Mouse (Mus musculus) neural tube, embryonic 15.5 days (tissue): ENCODE data around the gene Mecr. TPM values are rescaled to one million over a fixed set of nuclear protein-coding genes. Genes with fewer than 3 reads are reported as not detected.

Source experiments
- ATAC-seq: fragments of 200-750 bp; cut with Nextera tagmentation; 2 replicates; pipeline ENCODE4 v1.8.0; 2017; ENCODE audit warnings: mild to moderate bottlenecking, moderate TSS enrichment, moderate library complexity; ENCODE audit not compliant: low FRiP score
- H3K27ac ChIP-seq: fragments of 300-500 bp; sonication (generic); replicated peaks from 2 replicates; pipeline ENCODE4 v1.5.1; 2015; ENCODE audit warnings: mild to moderate bottlenecking, inconsistent platforms
- H3K27me3 ChIP-seq: fragments of 300-500 bp; sonication (generic); replicated peaks from 2 replicates; pipeline ENCODE4 v1.6.1; 2015; ENCODE audit warnings: inconsistent platforms
- H3K36me3 ChIP-seq: fragments of 300-500 bp; sonication (generic); 2 replicates; pipeline ENCODE4 v1.6.1; 2015; ENCODE audit warnings: inconsistent platforms
- H3K4me1 ChIP-seq: fragments of 300-500 bp; sonication (generic); 2 replicates; pipeline ENCODE4 v1.6.1; 2015; ENCODE audit warnings: inconsistent platforms
- H3K4me2 ChIP-seq: fragments of 300-500 bp; sonication (generic); 2 replicates; pipeline ENCODE4 v1.6.1; 2015; ENCODE audit warnings: inconsistent platforms, mild to moderate bottlenecking, moderate library complexity
- H3K4me3 ChIP-seq: fragments of 300-500 bp; sonication (generic); replicated peaks from 2 replicates; pipeline ENCODE4 v1.5.1; 2015; ENCODE audit warnings: mild to moderate bottlenecking, inconsistent platforms
- H3K9ac ChIP-seq: fragments of 300-500 bp; sonication (generic); replicated peaks from 2 replicates; pipeline ENCODE4 v1.6.1; 2015; ENCODE audit warnings: mild to moderate bottlenecking, inconsistent platforms
- H3K9me3 ChIP-seq: fragments of 300-500 bp; sonication (generic); replicated peaks from 2 replicates; pipeline ENCODE4 v1.6.1; 2016; ENCODE audit warnings: inconsistent platforms
- WGBS: fragments of 180-500 bp; shearing (Covaris S2); methylation state at CpG from one replicate; pipeline ENCODE4 v1.1.7; 2015; ENCODE audit warnings: mixed read lengths; 5-methylcytosine and 5-hydroxymethylcytosine counted together
- polyA plus RNA-seq: library from polyadenylated mRNA; unstranded; fragments of >200 nt; fragmentation: Nextera tagmentation; extraction: Ambion mirVana; gene quantifications from 2 replicates; pipeline ENCODE4 v1.2.1, GENCODE M21; 2015

The Mecr gene
- polyA plus RNA-seq, 1 experiment from 2014 or later: 38.3 TPM

DNA sequence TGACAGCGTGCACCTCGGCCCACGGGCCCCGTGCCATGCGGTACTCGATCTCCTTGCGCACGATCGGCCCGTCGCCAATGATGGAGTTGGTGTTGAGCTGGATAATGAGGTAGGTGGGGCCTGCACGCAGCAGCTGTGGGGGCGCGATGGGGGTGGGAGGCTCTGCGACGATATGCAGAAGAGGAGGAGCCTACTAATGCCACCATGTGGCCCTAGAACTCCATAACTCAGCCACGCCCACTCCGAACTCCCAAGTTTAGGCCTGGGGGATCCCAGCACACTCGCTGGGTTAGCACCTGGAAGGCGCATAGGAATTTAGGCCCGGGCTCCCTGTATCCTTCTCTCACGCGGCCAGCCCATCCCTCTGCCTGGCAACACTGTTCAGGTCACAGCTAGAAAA, 24.3 kb upstream of the Mecr start:
- Histone ChIP-seq H3K9ac (no peak overlapping the region), H3K4me3 (no peak overlapping the region), H3K4me2 (no peak overlapping the region), H3K36me3 (no peaks in the 10 kb centered on the region), H3K27ac (no peak overlapping the region), H3K9me3 (no peaks in the 10 kb centered on the region), H3K27me3 (peaks cover 10% of the 10 kb centered on the region; the same call in 1 of the 2 replicates), H3K4me1 (peaks cover 15% of the 10 kb centered on the region)
- no peak for ATAC-seq
- WGBS: 62% methylated on average over 23 of the region's 23 CpGs

DNA sequence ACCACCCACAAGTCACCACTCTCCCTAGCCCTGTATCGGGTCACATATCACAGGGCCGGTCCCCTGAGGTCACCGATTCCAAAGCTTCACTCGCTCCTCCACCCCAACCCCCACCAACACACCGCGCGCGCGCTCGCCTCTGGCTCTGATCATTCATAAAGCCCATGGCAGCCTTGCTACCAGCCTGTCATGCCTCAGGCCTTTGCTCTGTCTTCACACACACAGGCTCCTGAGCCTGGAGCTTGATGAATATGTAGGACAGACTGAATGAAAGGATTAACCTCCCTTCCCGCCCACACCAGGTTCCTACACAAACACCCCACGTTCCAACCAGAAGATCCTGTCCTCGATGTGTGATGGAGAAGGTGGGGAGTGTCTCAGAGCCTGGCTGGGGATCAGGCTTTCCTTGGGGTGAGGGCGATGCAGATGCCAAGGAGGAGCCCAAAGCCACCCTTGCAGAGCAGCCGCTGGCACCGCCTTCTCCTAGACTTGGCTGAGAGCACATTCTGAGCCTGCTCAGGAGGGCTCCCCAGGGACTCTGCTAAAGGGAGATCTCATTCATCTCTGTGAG, 22.0 kb upstream of the Mecr start:
- 41% methylated on average over 16 of the region's 16 CpGs for WGBS
- Histone ChIP-seq H3K4me2 (no peak overlapping the region), H3K27ac (no peak overlapping the region), H3K36me3 (no peaks in the 10 kb centered on the region), H3K27me3 (peaks cover 10% of the 10 kb centered on the region; the same call in 1 of the 2 replicates), H3K4me1 (peaks cover 15% of the 10 kb centered on the region), H3K9me3 (no peaks in the 10 kb centered on the region), H3K4me3 (no peak overlapping the region), H3K9ac (0 out of 2 replicates have a peak overlapping the region, but pooled peaks have one; percentile 10)
- peak; percentile 66; the same call in 1 of the 2 replicates for ATAC-seq

DNA sequence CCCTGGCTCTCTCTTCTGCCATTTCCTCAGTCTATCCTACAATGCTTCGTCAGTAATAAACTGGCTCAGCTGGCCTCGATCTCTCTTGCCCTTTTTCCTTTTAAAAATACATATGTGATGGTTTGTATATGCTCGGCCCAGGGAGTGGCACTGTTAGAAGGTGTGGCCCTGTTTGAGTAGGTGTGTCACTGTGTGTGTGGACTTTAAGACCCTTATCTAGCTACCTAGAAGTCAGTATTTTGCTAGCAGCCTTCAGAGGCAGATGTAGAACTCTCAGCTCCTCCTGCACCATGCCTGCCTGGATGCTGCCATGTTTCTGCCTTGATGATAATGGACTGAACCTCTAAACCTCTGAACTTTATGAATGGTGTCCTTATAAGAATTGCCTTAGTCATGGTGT, 20.7 kb upstream of the Mecr start:
- no peak overlapping the region for H3K4me3 ChIP-seq
- no peak overlapping the region for H3K27ac ChIP-seq
- no peaks in the 10 kb centered on the region for H3K36me3 ChIP-seq
- no peak for ATAC-seq
- 84% methylated on average over 3 of the region's 3 CpGs for WGBS
- no peaks in the 10 kb centered on the region for H3K9me3 ChIP-seq
- H3K4me2 ChIP-seq: no peak overlapping the region
- peaks cover 18% of the 10 kb centered on the region for H3K4me1 ChIP-seq
- H3K9ac ChIP-seq: no peak overlapping the region
- peaks cover 10% of the 10 kb centered on the region; the same call in 1 of the 2 replicates for H3K27me3 ChIP-seq

DNA sequence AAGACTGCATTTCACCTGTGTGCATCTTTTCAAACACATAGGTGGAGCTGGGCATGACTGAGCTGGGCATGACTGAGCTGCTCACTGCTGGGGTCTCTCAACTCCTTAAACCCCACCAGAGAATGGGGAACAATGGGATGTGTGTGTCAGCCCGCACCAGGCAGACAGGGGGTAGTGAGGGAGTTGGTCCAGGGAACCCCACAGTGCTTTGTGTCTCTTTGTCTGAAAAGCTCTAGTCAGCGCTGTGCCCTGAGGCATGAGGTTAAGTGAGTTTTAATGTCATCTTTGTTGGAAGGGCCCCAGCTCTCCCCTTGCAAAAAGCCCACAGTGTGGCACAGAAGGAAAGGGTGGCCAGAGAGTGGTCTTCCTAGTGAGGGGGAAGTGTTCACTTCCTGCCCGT, 18.3 kb upstream of the Mecr start:
- 33% methylated on average over 3 of the region's 3 CpGs for WGBS
- H3K4me3 ChIP-seq: no peak overlapping the region
- H3K4me1 ChIP-seq: peaks cover 26% of the 10 kb centered on the region
- H3K4me2 ChIP-seq: no peak overlapping the region
- 0 out of 2 replicates have a peak, but pooled peaks cover 7% of the 10 kb centered on the region for H3K27me3 ChIP-seq
- H3K9ac ChIP-seq: no peak overlapping the region
- H3K27ac ChIP-seq: no peak overlapping the region
- H3K9me3 ChIP-seq: no peaks in the 10 kb centered on the region
- ATAC-seq: no peak
- H3K36me3 ChIP-seq: no peaks in the 10 kb centered on the region

DNA sequence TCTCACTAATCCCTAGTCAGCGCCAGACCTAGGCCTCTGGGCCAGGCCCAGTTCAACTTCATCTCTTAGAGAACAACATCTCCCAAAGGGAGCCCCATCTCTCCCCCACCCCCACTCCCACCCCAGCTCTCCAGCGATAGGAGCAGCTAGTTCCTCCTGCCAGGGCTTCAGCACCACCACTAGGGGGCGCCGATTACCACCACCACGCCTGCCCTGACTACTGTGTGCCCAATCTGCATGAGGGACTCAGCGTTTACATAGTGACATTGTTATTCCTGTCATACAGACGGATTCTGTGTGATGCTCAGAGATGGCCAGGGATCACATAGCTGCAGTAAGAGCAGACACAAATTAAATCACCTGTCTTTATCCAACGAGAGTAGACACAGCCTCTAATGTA, 17.4 kb upstream of the Mecr start:
- H3K4me3 ChIP-seq: no peak overlapping the region
- no peak for ATAC-seq
- no peak overlapping the region for H3K27ac ChIP-seq
- H3K4me2 ChIP-seq: no peak overlapping the region
- H3K4me1 ChIP-seq: peaks cover 23% of the 10 kb centered on the region
- H3K9me3 ChIP-seq: no peaks in the 10 kb centered on the region
- no peak overlapping the region for H3K9ac ChIP-seq
- 0 out of 2 replicates have a peak, but pooled peaks cover 5% of the 10 kb centered on the region for H3K27me3 ChIP-seq
- 42% methylated on average over 8 of the region's 8 CpGs for WGBS
- no peaks in the 10 kb centered on the region for H3K36me3 ChIP-seq

DNA sequence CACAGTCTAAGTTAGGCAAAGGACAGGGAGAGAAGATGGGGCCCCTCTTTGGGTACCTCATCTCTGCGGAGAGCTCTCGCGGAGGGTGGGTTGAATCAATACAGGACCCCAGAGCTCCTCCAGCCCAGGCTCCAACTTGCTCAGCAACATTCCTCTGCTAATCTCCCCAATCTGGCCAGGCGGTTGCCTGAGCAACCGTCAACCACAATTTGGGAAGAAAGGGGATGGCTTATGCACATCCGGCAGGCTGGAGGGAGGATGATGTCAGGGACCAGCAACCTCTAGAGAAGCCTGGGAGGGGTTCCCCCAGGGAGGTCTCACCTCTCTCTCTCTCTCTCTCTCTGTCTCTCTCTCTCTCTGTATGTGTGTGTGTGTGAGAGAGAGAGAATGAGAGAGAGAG, 16.4 kb upstream of the Mecr start:
- Histone ChIP-seq H3K27me3 (0 out of 2 replicates have a peak, but pooled peaks cover 5% of the 10 kb centered on the region), H3K9me3 (no peaks in the 10 kb centered on the region), H3K9ac (no peak overlapping the region), H3K4me1 (peaks cover 15% of the 10 kb centered on the region; the same call in 1 of the 2 replicates), H3K27ac (no peak overlapping the region), H3K4me3 (no peak overlapping the region), H3K36me3 (no peaks in the 10 kb centered on the region), H3K4me2 (no peak overlapping the region)
- no peak for ATAC-seq
- 24% methylated on average over 6 of the region's 6 CpGs for WGBS

DNA sequence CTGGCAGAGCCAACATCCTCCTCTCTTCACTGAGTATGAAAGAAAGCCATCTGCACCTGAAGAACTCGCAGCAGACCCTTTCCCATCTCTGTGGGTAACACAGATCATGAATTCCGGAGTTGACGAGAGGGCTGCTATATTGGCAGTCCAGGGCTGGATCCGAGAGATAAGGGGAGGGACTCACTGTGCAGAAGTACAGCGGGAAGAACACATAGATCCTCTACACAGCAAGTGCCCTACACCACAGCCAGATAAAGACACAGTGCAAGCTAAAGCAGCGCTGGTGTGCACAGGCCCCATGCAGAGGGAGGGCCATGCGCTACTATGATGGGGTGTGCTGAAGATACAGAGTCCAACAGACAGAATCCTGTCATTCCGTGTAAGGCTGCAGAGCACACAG, 14.1 kb upstream of the Mecr start:
- ATAC-seq: no peak
- 0 out of 2 replicates have a peak, but pooled peaks cover 9% of the 10 kb centered on the region for H3K27me3 ChIP-seq
- H3K27ac ChIP-seq: no peak overlapping the region
- H3K36me3 ChIP-seq: no peaks in the 10 kb centered on the region
- no peak overlapping the region for H3K4me2 ChIP-seq
- no peak overlapping the region for H3K4me3 ChIP-seq
- H3K9ac ChIP-seq: no peak overlapping the region
- WGBS: 80% methylated on average over 8 of the region's 8 CpGs
- peaks cover 23% of the 10 kb centered on the region for H3K4me1 ChIP-seq
- H3K9me3 ChIP-seq: no peaks in the 10 kb centered on the region

DNA sequence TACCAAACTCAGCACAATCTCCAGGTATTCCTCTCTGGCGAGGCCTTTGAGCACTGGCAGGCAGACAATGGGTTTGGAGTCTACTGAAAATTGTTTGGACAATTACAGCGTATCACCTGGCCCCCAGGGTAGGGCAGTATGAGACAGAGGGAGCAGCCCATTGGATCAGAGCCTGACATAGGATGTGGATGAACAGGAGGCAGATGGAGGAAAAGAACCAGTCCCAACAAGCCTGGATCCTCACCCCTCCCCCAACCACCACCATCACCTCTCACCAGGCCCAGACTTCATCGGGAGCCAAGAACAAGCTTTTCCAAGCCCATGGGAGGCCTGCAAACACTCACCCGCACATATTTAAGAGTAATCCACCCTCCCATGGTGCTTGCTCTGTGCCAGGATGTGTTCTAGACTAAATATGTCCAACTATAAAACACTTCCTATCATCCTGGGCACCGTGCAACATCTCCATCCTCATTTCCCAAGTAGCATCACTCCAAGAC, 11.7 kb upstream of the Mecr start:
- peaks cover 30% of the 10 kb centered on the region for H3K27me3 ChIP-seq
- no peak overlapping the region for H3K4me3 ChIP-seq
- no peak overlapping the region for H3K27ac ChIP-seq
- no peak for ATAC-seq
- 75% methylated on average over 5 of the region's 5 CpGs for WGBS
- H3K4me2 ChIP-seq: no peak overlapping the region
- no peaks in the 10 kb centered on the region for H3K9me3 ChIP-seq
- H3K4me1 ChIP-seq: peaks cover 33% of the 10 kb centered on the region
- no peak overlapping the region for H3K9ac ChIP-seq
- no peaks in the 10 kb centered on the region for H3K36me3 ChIP-seq

DNA sequence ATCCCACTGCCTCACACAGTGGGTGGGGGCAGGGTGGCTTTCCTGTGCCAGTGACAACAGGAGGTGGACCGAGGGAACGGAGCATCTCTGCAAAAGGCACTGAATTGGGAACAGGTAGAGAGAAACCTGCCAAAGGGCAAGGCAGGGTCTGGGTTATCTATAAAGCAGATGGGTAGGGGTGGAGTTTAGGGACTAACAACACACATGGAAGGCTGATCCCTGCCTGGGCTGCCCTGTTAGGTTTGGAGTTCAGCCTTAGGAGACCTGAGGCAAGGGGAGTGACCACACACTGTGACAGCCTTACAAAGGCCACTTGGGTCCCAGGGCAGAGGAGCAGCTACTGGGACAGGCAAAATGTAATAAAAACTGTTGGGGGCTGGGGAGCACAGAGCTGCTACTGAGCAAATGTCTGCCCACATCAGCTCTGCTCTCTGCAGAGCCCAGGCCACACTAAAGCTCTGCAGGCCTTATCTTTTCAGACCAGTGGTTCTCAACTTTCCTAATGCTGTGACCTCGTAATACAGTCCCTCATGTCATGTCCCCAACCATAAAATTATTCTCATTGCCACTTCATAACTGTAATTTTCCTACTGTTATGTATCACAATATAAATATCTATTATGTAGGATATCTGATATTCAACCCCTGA, 10.4 kb upstream of the Mecr start:
- Histone ChIP-seq H3K27me3 (peaks cover 35% of the 10 kb centered on the region), H3K4me1 (peaks cover 42% of the 10 kb centered on the region), H3K9ac (no peak overlapping the region), H3K27ac (no peak overlapping the region), H3K4me3 (no peak overlapping the region), H3K9me3 (no peaks in the 10 kb centered on the region), H3K36me3 (no peaks in the 10 kb centered on the region), H3K4me2 (no peak overlapping the region)
- 81% methylated on average over 3 of the region's 3 CpGs for WGBS
- ATAC-seq: no peak

DNA sequence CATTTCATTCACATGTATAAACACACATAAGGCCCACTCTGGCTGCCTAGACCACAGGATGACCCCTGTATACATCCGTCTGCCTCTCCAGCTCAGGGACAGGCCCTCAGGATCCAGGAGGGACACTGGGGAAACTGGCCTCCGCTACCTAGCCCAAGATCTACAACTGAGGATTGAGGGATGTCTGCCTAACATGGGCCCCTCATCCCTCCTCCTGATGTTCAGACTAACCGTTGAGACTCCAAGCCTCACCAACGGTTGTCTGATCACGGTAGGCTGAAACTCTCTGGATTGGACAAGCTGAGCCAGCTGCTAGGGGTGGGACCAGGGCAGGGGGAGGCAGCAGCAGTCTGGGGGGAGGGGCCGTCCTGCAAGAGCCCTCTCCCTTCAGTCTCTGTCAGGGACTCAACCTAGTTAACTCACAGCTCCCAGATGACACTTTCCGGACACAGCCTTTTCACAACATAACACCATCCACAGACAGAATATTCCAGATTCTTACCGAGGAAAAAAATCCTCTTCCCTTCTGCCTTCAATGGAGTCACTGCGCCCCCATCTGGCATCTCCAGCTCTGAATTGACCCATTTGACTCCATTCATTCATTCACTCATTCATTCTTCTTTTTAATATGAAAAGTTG, 9.2 kb upstream of the Mecr start:
- Histone ChIP-seq H3K9me3 (no peaks in the 10 kb centered on the region), H3K27me3 (peaks cover 35% of the 10 kb centered on the region), H3K4me2 (no peak overlapping the region), H3K9ac (no peak overlapping the region), H3K36me3 (no peaks in the 10 kb centered on the region), H3K4me1 (peaks cover 46% of the 10 kb centered on the region), H3K4me3 (no peak overlapping the region), H3K27ac (no peak overlapping the region)
- no peak for ATAC-seq
- 34% methylated on average over 9 of the region's 9 CpGs for WGBS

DNA sequence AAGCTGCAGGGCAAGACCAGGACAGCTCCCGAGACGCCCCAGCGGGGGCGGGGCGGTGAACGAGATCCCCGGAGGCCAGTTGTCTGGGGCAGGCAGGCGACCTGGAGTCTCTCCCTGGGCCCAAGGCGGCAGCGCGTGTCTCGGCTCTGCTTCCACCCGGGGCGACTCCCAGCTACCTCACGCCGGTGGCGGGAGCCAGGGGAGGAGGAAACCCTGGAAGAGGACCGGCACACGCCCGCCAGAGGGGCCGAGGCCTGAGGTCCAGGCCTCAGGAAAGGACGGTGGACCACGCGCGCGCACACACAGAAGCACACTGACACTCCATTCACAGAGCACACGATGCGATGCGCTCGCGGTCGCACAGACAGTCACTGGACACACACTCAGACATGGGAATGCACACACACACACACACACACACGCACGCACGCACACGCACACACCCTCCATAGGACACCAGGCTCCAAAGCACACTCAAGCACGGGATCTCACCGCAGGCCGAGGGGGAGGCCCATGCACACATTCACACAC, 6.9 kb upstream of the Mecr start:
- peak overlapping the region; percentile 88 for H3K4me2 ChIP-seq
- peak overlapping the region; percentile 51 for H3K9ac ChIP-seq
- ATAC-seq: 0 out of 2 replicates have a peak, but pooled peaks have one; percentile 7
- peak overlapping the region; percentile 57 for H3K4me3 ChIP-seq
- H3K36me3 ChIP-seq: no peaks in the 10 kb centered on the region
- under 1% methylated on average over 39 of the region's 39 CpGs for whole genome bisulfite sequencing
- no peak overlapping the region for H3K27ac ChIP-seq
- no peaks in the 10 kb centered on the region for H3K9me3 ChIP-seq
- H3K4me1 ChIP-seq: peaks cover 36% of the 10 kb centered on the region
- peaks cover 48% of the 10 kb centered on the region for H3K27me3 ChIP-seq
